Mouse (Mus musculus) T-cell, adult 2 months (primary cell): ENCODE results near the gene Olfr605.
"Not testable (repeated sequence)": the region's sequence is repeated elsewhere in the genome, so short reads cannot be mapped to it uniquely, and the experiment has no call there.

Experiments used
- DNase-seq: peaks from one replicate; pipeline ENCODE4 v3.0.0; 2022; ENCODE audit warnings: low spot score

Gene Olfr605

DNA sequence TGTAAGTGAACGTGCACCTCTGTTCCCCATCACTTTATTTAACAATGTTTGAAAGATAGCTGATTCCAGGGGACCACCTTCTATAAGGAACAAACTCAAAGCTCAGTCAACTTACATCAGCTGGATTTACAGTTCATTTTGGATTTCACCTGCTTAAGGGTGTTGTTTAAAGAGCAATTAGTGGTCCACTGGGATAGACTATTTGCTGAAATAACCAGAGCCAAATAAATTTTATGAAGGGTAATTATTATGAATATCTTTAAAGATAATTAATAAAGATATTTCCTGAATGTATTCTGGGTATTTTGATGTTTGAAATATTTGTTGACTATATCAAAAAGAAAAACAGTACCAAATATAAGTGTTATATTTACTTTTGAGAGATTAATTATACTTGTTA lies at the start of gene Olfr605:
Gene Olfr605, minus strand, starts transcription at position 101 of the 400 bp plus-strand sequence.
- DNase-seq, result no peak

- not testable (repeated sequence) for DNase-seq
Measured at GRCm38 (mm10) chr7:103477106-103477505, 31.9 kb upstream of the Olfr605 start.

DNA sequence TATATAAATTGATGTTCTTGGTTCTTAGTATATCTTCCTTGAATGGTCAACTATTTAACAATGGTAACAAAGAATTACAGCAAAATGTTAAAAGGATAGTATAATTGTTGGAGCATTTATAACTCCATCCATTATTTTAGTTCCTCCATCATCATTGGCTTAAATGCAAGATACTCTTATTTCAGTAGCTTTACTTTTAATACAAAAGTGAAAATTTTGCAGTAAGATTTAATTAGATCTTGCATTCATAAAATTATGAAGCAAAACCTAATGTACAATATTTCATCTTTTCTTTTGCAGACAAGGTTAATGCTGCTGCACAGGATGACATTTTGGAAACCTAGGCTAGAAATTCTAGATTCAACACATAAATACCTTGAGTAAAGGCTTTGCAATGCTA lies 24.3 kb upstream of the Olfr605 start, which contains the start of gene Olfr608:
Gene Olfr608, plus strand, starts transcription at position 301 of the 400 bp plus-strand sequence.
- DNase-seq, result no peak

- DNase-seq, result no peak
Measured at GRCm38 (mm10) chr7:103460590-103460989, 15.4 kb upstream of the Olfr605 start.

GRCm38 (mm10) chr7:103448746-103449145 lies 3.5 kb upstream of the Olfr605 start, which contains the start of gene Olfr606:
Gene Olfr606, plus strand, starts transcription at chr7:103449046.
- DNase-seq, result no peak

DNA sequence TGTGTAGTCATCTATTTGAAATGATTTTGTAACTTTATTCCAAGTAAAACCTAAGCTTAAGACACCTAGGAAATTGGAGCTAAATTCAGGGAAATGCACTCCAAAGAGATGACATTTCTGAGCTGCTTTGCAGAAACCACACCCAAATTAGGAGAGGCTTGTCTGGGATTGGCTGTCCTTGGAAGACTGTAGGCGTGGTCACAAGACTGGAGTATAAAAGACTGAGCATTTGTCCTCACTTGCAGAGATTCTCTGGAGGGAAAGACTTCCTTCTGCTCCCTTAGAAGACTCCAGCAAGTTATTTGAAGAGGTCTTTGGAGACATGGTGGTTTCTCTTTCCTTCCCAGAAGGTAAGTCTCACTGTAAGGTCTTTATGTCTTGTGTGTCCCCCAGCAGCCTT lies 30.5 kb downstream of the Olfr605 start, which contains the start of gene Usp17lc:
Gene Usp17lc, plus strand, starts transcription at position 301 of the 400 bp plus-strand sequence.
- not testable (repeated sequence) for DNase-seq

DNA sequence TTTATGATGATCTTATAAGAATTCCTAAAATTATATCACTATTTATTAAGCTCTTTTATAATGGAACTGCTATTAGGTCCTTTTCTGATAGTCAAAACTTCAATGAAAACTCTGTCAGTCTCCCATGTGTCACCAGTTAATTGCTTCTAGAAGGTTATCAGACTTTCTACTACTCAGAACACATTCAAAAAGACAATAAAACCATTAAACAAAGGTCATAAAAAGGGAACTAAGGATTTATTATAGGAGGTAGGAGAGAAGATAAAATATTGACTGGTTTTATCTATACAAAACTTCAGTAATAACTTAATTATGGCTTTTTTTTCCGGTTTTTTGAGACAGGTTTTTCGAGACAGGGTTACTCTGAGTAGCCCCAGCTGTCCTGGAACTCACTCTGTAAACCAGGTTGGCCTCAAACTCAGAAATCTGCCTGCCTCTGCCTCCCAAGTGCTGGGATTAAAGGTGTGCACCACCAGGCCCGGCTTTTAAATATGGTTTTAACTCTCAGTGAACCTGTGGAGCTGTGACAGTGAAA lies 38.7 kb downstream of the Olfr605 start:
- not testable (repeated sequence) for DNase-seq

DNA sequence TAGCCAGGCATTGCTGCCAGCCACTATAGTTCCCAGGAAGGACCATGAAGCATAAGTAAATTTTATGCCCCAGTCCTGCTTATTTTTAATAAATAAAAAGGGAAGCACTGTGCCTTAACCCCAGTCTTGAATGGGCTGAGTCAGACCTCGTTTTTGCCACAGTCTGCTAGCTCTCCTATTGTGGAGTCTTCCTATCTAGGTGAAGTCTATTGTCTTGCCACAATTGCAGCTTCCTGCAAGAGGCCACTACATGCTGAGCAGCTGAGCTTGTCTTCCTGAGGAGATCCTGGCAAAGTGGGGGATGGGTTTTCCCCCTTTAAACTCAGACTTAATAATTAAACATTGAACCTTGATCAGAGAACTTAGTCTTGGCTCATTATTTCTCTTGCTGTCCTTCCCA lies 46.3 kb downstream of the Olfr605 start:
- no peak for DNase-seq

DNA sequence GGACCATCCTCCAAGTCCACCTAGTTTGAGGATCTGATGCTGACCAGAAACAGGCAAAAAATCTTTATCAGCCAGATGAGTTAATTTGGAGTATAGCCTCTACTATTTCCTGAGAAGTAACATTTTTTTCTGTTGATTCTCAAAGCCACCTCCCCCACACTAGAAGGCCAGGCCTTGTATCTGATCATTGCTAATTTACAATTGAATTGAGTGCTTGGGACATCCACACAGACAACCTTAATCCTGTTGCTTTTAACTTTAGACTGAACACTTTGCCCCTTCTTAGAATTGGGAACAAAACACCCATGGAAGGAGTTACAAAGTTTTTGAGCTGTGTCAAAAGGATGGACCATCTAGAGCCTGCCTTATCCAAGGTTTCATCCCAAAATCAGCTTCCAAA lies 47.5 kb downstream of the Olfr605 start:
- no peak for DNase-seq
